In genomic region chr9:63849564-63850315, GRCm38 (mm10) we compare ENCODE assay signal across 9 mouse cellular contexts.
DNase-seq lines count a peak whose midpoint lies in the region; ATAC-seq and TF ChIP-seq lines count a peak whose summit lies in the region.
"Had no signal": no experiment of that assay in that cellular context is flagged by ENCODE, and none has a peak within 500 bp of the region (broad histone marks: within the 10 kb centered on the region; RNA-seq: fewer than 3 reads in every experiment).

No protein-coding gene starts in this region.

- no peak for DNase-seq in cerebellum, adult 2 months
- DNase-seq in lung, postnatal 0 days (ENCODE audit: low spot score): no peak
- DNase-seq in lung, adult 18-20 months: no peak
- DNase-seq in embryonic facial prominence, embryonic 10.5 days (ENCODE audit: low spot score): peak; percentile 42
- DNase-seq in cerebellum, postnatal 25 days: no peak
- DNase-seq in layer of hippocampus, adult 18-20 months (ENCODE audit: low spot score in 2 of 2): no peak

- H3K9me3 ChIP-seq in lung, postnatal 0 days (ENCODE audit: low read length): no peaks in the 10 kb centered on the region
- H3K9me3 ChIP-seq in embryonic facial prominence, embryonic 10.5 days: peaks cover 3% of the 10 kb centered on the region; the same call in 1 of the 2 replicates

- no peak overlapping the region for H3K4me2 ChIP-seq in lung, postnatal 0 days (replicated peaks; ENCODE audit: low read depth, low read length)
- H3K4me2 ChIP-seq: midbrain, embryonic 11.5 days had no signal

- H3K27me3 ChIP-seq in cerebellum, adult 2 months (ENCODE audit: control insufficient read depth, insufficient read depth, low read length): no peaks in the 10 kb centered on the region
- no peaks in the 10 kb centered on the region for H3K27me3 ChIP-seq in lung, postnatal 0 days (replicated peaks; ENCODE audit: insufficient read depth, low read length)
- H3K27me3 ChIP-seq in embryonic facial prominence, embryonic 10.5 days (replicated peaks; ENCODE audit: low read depth, poor library complexity, severe bottlenecking): peaks cover 10% of the 10 kb centered on the region; the same call in 1 of the 2 replicates
- no peaks in the 10 kb centered on the region for H3K27me3 ChIP-seq in testis, adult 2 months (ENCODE audit: control insufficient read depth, insufficient read depth, low read length)

- H3K27ac ChIP-seq in cerebellum, adult 2 months (ENCODE audit: insufficient read depth, low read length): no peak overlapping the region
- H3K27ac ChIP-seq in lung, postnatal 0 days (ENCODE audit: low read length): no peak overlapping the region
- no peak overlapping the region for H3K27ac ChIP-seq in embryonic facial prominence, embryonic 10.5 days (replicated peaks)
- no peak overlapping the region for H3K27ac ChIP-seq in testis, adult 2 months (ENCODE audit: control insufficient read depth, insufficient read depth, low read depth, low read length)

- WGBS in cerebellum, adult 2 months: 77% methylated on average over 12 of the region's 12 CpGs
- WGBS in lung, postnatal 0 days: 79% methylated on average over 12 of the region's 12 CpGs
- 78% methylated on average over 12 of the region's 12 CpGs for WGBS in embryonic facial prominence, embryonic 10.5 days

- H3K4me3 ChIP-seq in cerebellum, adult 2 months (replicated peaks; ENCODE audit: insufficient read depth, low read depth, low read length): no peak overlapping the region
- H3K4me3 ChIP-seq in lung, postnatal 0 days (ENCODE audit: low read depth, low read length): no peak overlapping the region
- H3K4me3 ChIP-seq in embryonic facial prominence, embryonic 10.5 days: no peak overlapping the region
- H3K4me3 ChIP-seq in testis, adult 2 months (ENCODE audit: control insufficient read depth, low read depth, low read length): peak overlapping the region; percentile 63

- H3K9ac ChIP-seq in lung, postnatal 0 days (replicated peaks; ENCODE audit: low read depth): no peak overlapping the region

- no peaks in the 10 kb centered on the region for H3K36me3 ChIP-seq in lung, postnatal 0 days (ENCODE audit: insufficient read depth, low read length)
- H3K36me3 ChIP-seq in embryonic facial prominence, embryonic 10.5 days (replicated peaks): no peaks in the 10 kb centered on the region
- H3K36me3 ChIP-seq in testis, adult 2 months (ENCODE audit: control insufficient read depth, insufficient read depth, low read length): no peaks in the 10 kb centered on the region

- TF ChIP-seq EP300 in lung, postnatal 0 days (IDR thresholded peaks at IDR 0.05): no peak

- TF ChIP-seq POLR2A in cerebellum, adult 2 months (IDR thresholded peaks at IDR 0.05; ENCODE audit: borderline replicate concordance, insufficient read depth, low read length): no peak
- TF ChIP-seq POLR2A in testis, adult 2 months (IDR thresholded peaks at IDR 0.05; ENCODE audit: control insufficient read depth, low read depth, low read length): no peak

- no peaks in the 10 kb centered on the region for H3K4me1 ChIP-seq in cerebellum, adult 2 months (ENCODE audit: control insufficient read depth, insufficient read depth, low read length)
- H3K4me1 ChIP-seq in lung, postnatal 0 days (ENCODE audit: insufficient read depth, low read depth, low read length): no peaks in the 10 kb centered on the region
- H3K4me1 ChIP-seq in embryonic facial prominence, embryonic 10.5 days: no peaks in the 10 kb centered on the region
- peaks cover 7% of the 10 kb centered on the region for H3K4me1 ChIP-seq in testis, adult 2 months (ENCODE audit: control insufficient read depth, insufficient read depth, low read length)

- TF ChIP-seq CTCF in cerebellum, adult 2 months (IDR thresholded peaks at IDR 0.05; ENCODE audit: borderline replicate concordance, insufficient read depth, low read depth, low read length): peak; percentile 20; the same call in 1 of the 2 replicates
- TF ChIP-seq CTCF in lung, postnatal 0 days (IDR thresholded peaks at IDR 0.05): peak; percentile 56
- TF ChIP-seq CTCF in testis, adult 2 months (IDR thresholded peaks at IDR 0.05; ENCODE audit: control insufficient read depth, insufficient read depth, insufficient replicate concordance, low read depth, low read length): peak; percentile 77; the same call in 1 of the 2 replicates

- ATAC-seq in cerebellum, adult (ENCODE audit: insufficient number of reproducible peaks, low FRiP score, low TSS enrichment): no peak
- ATAC-seq in lung, postnatal 0 days: no peak

Comparison
In these comparisons a context has a peak if more than half of its experiments do, and no peak if none do; other contexts are left out.
1. CTCF ChIP-seq: peak in every context shown above with its lines; median percentile 77 in testis, adult 2 months; 56 in lung, postnatal 0 days; 20 in cerebellum, adult 2 months.